Mouse (Mus musculus): ENCODE measurements around the gene Vmn1r169.
"Not testable (repeated sequence)": the region's sequence is repeated elsewhere in the genome, so short reads cannot be mapped to it uniquely, and the experiment has no call there.

Gene Vmn1r169

DNA sequence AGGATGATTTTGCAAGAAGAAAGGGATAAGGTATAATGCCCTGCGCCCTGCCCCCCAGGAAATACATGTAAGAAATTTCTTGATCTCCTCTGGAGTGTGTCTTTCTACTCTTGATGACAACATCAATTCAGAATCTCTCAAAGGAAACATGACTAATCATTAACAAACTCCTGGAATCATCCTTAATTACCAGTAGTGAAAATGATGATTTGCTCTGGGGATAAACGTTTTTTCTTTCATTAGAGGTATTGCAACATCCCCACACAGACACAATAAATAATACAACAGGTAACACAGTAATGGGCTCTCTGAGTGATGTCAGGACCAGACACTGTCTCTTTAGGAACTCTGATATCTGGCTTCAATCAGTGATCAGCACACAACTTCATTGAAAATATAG, at the start of gene Vmn1r169:
Vmn1r169 (plus strand) TSS at position 301 of the 400 bp plus-strand sequence.
- not testable (repeated sequence) for DNase-seq

DNA sequence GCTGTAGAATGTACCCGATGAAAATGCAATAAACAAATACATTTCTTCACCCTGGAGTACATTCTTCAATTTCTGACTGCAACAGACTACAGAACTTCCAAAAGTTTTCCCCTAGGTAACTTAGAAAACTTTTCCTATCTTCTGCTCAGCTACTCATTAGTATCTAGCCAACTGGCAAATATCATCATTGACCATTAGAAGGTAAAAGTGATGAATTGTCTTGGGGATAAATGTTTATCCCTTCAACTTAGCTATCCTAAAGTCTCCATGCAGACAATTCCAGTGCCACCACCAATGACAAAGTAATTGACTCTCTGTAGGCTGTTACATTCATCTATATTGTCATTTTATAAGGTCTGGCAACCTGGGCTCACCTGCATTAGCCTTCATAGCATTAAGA, 35.9 kb upstream of the Vmn1r169 start, which contains the start of gene Vmn1r168:
Vmn1r168 (plus strand) TSS at position 301 of the 400 bp plus-strand sequence.
- DNase-seq, result not testable (repeated sequence)

DNA sequence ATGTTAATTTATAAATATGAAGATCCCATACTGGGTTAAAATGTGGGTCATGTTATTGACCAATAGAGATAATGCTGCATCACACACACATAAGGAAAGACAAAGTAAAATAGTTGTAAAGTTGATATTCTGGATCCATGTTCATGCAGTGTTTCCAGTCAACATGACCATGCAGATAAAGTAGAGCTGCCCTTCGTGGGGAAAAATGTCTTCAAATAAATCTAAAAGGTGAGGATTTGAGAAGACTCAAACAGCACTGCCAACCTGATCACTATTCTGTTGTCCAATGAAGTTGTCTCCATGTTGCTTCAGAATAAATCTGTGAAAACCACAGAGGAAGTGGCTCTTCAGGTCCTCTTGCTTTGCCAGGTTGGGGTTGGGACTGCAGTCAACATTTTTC, 30.5 kb downstream of the Vmn1r169 start, which contains the start of gene Vmn1r170:
Vmn1r170 (plus strand) TSS at position 301 of the 400 bp plus-strand sequence.
- DNase-seq, result not testable (repeated sequence)

All from liver (tissue).